Mouse (Mus musculus) hindlimb bud, embryonic 11.5 days (tissue): ENCODE measurements around the gene Map4k4.

ENCODE experiments used
- DNase-seq: peaks from one replicate; pipeline ENCODE4 v3.0.0-alpha.2; 2012; ENCODE audit warnings: low read depth, low spot score; ENCODE audit errors: extremely low spot score

The Map4k4 gene

GRCm38 (mm10) chr1:40030976-40031356 lies 130.3 kb downstream of the Map4k4 start:
- no peak for DNase-seq

GRCm38 (mm10) chr1:40031626-40032025 lies 130.9 kb downstream of the Map4k4 start:
- no peak for DNase-seq

GRCm38 (mm10) chr1:40033315-40033714 lies 132.6 kb downstream of the Map4k4 start:
- no peak for DNase-seq

- no peak for DNase-seq
Observed at GRCm38 (mm10) chr1:40033743-40034420, 133.2 kb downstream of the Map4k4 start.

- no peak for DNase-seq
Observed at GRCm38 (mm10) chr1:40037831-40038230, 137.1 kb downstream of the Map4k4 start.

GRCm38 (mm10) chr1:40045686-40046085 lies 145.0 kb downstream of the Map4k4 start:
- DNase-seq: no peak

- DNase-seq: no peak
Observed at GRCm38 (mm10) chr1:40046600-40046999, 145.9 kb downstream of the Map4k4 start.

- DNase-seq: no peak
Observed at GRCm38 (mm10) chr1:40051157-40051556, 150.4 kb downstream of the Map4k4 start.

- no peak for DNase-seq
Observed at GRCm38 (mm10) chr1:40052156-40052555, 151.4 kb downstream of the Map4k4 start.

- no peak for DNase-seq
Observed at GRCm38 (mm10) chr1:40053071-40053470, 152.4 kb downstream of the Map4k4 start.

- DNase-seq: no peak
Observed at GRCm38 (mm10) chr1:40055051-40055450, 154.3 kb downstream of the Map4k4 start.

- no peak for DNase-seq
Observed at GRCm38 (mm10) chr1:40055963-40056362, 155.2 kb downstream of the Map4k4 start.

- no peak for DNase-seq
Observed at GRCm38 (mm10) chr1:40057351-40057750, 156.6 kb downstream of the Map4k4 start.

- no peak for DNase-seq
Observed at GRCm38 (mm10) chr1:40058013-40058412, 157.3 kb downstream of the Map4k4 start.

GRCm38 (mm10) chr1:40059122-40059774 lies 158.5 kb downstream of the Map4k4 start:
- no peak for DNase-seq

- no peak for DNase-seq
Observed at GRCm38 (mm10) chr1:40061359-40061758, 160.6 kb downstream of the Map4k4 start.

GRCm38 (mm10) chr1:40063409-40063808 lies 162.7 kb downstream of the Map4k4 start:
- DNase-seq: no peak

GRCm38 (mm10) chr1:40064508-40064907 lies 163.8 kb downstream of the Map4k4 start:
- no peak for DNase-seq

GRCm38 (mm10) chr1:40072558-40072957 lies 171.8 kb downstream of the Map4k4 start:
- no peak for DNase-seq

GRCm38 (mm10) chr1:40073779-40074178 lies 173.1 kb downstream of the Map4k4 start, which contains the start of gene Il1r2:
TSS of gene Il1r2 (plus strand) at chr1:40074079.
- no peak for DNase-seq
